Mouse (Mus musculus): ENCODE measurements around the gene Gtpbp2. TPM values are rescaled to one million over a fixed set of nuclear protein-coding genes. Genes with fewer than 3 reads are reported as not detected.

The Gtpbp2 gene
- polyA plus RNA-seq, 1 experiment from 2014 or later: 41.3 TPM

DNA sequence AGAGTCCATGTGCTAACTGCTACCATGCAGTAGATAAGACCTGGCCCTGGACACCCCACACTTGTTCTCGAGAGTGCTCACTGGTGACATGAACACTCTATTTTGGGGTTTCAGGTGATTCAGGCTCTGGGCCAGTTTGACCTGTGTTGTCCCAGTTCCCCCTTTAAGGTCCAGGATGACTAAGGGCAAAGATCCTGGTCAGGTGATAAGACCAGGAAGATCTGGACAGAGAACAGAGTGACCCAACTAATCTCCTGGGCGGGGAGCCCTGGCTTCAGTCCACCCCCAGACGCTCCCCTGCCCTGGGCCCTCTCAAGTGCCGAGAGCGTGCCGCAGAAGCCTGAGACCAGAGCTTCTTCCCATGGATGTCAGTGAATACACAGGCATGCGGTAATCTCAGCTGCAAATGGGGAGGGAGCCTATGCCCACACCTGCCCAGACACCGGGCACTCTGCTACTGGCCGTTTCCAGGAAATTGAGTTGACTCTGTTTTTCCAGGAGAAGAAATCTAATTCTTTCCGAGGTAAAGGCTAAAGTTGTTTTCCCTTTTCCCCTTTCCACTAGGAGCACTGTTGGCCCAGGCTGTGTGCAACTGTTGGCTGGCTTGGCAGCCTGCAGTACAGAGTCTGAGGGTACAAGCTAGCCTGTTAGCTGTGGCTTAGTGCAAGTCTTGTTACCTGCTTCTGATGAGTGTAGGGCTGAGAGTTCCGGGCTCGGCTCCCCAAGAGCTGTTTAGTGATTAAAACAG, 36.7 kb upstream of the Gtpbp2 start:
- H3K4me3 ChIP-seq (ENCODE audit: low read depth, low read length): no peak overlapping the region
- no peaks in the 10 kb centered on the region for H3K4me1 ChIP-seq (ENCODE audit: control insufficient read depth, insufficient read depth, low read length)
- 92% methylated on average over 12 of the region's 12 CpGs for WGBS
- no peak overlapping the region for H3K4me2 ChIP-seq (ENCODE audit: low read length)
- H3K27me3 ChIP-seq (ENCODE audit: control insufficient read depth, insufficient read depth, low read depth, low read length): no peaks in the 10 kb centered on the region
- peaks cover 37% of the 10 kb centered on the region for H3K36me3 ChIP-seq (ENCODE audit: control insufficient read depth, insufficient read depth, low read length)
- ATAC-seq: no peak
- no peaks in the 10 kb centered on the region for H3K9me3 ChIP-seq (replicated peaks; ENCODE audit: control insufficient read depth, low read length, poor library complexity, severe bottlenecking)
- H3K27ac ChIP-seq (ENCODE audit: low read length): no peak overlapping the region
- no peak overlapping the region for H3K9ac ChIP-seq (ENCODE audit: low read depth, low read length)

DNA sequence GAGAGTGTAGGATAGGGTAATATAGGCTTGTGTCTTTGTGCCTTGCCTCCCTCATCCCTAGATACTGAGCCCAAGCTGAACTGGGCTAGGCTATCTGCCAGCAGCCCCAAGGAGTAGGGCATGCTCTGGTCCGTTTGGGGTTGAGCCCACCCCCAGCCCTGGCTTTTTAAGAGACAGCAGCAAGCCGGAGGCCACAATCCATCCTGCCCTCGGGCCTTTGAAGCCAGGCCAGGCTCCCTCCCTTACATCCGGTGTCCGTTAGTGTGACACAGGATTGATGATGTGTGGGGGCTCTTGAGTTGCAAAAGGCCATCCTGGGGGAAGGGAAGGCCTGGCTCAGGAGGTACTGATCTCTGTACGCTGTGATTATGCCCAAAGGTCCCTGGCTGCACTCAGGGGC, 34.2 kb upstream of the Gtpbp2 start:
- Histone ChIP-seq H3K27me3 (ENCODE audit: control insufficient read depth, insufficient read depth, low read depth, low read length) (no peaks in the 10 kb centered on the region), H3K4me3 (ENCODE audit: low read depth, low read length) (no peak overlapping the region), H3K4me2 (ENCODE audit: low read length) (no peak overlapping the region), H3K27ac (ENCODE audit: low read length) (no peak overlapping the region), H3K4me1 (ENCODE audit: control insufficient read depth, insufficient read depth, low read length) (no peaks in the 10 kb centered on the region), H3K9me3 (replicated peaks; ENCODE audit: control insufficient read depth, low read length, poor library complexity, severe bottlenecking) (no peaks in the 10 kb centered on the region), H3K36me3 (ENCODE audit: control insufficient read depth, insufficient read depth, low read length) (peaks cover 44% of the 10 kb centered on the region), H3K9ac (ENCODE audit: low read depth, low read length) (no peak overlapping the region)
- 91% methylated on average over 6 of the region's 6 CpGs for WGBS
- no peak for ATAC-seq

DNA sequence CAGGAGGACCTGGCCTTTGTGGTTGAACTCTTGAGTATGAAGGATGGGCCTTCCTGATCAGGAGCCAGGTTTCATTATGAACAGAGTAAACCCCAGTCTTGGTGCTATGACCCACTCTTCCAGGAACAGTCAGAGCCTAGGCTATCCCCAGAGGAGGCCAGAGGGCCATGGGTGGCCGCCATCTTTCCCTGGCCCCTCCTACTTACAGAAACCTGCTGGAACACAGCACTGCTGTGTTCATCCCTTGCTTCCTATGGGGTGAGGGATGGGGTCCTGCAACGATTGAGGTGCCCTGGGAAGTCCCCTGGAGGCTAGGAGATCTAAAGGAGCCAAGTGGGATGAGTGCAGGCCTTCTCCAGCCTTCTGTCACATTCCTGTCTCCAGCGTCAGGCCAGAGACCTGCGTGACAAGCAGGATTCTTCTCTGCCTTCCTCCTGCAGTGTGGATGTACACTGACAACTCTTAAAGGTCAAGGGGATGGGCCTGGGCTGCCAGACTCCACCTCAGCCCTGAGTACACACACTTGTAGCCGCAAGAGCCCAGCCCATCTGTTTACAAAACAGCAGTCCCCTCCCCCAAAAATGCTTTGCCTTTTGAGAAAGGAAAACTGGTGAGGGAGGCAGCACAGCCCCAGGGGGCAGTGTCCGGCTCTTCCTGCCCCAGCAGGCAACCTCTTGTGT, 32.9 kb upstream of the Gtpbp2 start:
- Histone ChIP-seq H3K9me3 (replicated peaks; ENCODE audit: control insufficient read depth, low read length, poor library complexity, severe bottlenecking) (no peaks in the 10 kb centered on the region), H3K27me3 (ENCODE audit: control insufficient read depth, insufficient read depth, low read depth, low read length) (no peaks in the 10 kb centered on the region), H3K36me3 (ENCODE audit: control insufficient read depth, insufficient read depth, low read length) (peaks cover 38% of the 10 kb centered on the region), H3K4me1 (ENCODE audit: control insufficient read depth, insufficient read depth, low read length) (no peaks in the 10 kb centered on the region), H3K4me3 (ENCODE audit: low read depth, low read length) (no peak overlapping the region), H3K4me2 (ENCODE audit: low read length) (no peak overlapping the region), H3K27ac (ENCODE audit: low read length) (no peak overlapping the region), H3K9ac (ENCODE audit: low read depth, low read length) (no peak overlapping the region)
- 79% methylated on average over 6 of the region's 6 CpGs for WGBS
- ATAC-seq: no peak

DNA sequence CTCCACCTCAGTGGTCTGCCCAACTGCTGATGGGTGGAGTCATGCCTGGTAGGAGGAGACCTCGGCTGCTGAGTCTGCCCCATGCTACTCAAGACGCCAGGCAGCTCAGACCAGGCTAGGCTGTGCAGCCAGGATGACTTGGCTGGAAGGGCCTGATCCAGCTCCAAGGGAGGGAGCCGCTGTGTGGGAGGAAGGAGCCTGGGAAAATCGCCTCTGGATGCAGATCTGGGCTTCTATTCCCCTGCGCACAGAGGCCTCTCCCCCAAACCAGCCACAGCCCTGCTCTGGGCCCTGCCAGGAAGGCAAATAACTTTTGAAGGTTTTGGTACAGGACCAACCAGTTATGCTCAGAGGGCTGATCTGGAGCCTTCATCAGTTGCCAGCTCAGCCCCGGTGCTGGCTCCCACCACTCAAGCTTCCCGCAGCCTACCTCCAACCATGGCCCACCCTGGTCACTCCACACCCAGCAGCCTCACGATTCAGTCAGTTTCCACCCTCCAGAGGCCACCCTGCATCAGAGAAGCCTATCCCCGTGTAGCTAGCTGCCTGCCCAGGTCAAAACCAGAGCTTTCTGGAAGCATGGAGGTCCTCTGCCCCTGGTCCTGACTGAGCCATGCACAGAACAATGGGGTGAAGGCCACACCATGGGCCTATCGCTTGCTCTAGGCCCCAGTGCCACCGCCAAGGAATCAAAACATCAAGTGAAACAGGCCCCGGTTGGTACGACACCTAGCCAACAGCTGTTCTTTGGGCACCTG, 30.9 kb upstream of the Gtpbp2 start:
- H3K4me1 ChIP-seq (ENCODE audit: control insufficient read depth, insufficient read depth, low read length): no peaks in the 10 kb centered on the region
- no peak overlapping the region for H3K9ac ChIP-seq (ENCODE audit: low read depth, low read length)
- no peaks in the 10 kb centered on the region for H3K27me3 ChIP-seq (ENCODE audit: control insufficient read depth, insufficient read depth, low read depth, low read length)
- no peak overlapping the region for H3K27ac ChIP-seq (ENCODE audit: low read length)
- no peak overlapping the region for H3K4me3 ChIP-seq (ENCODE audit: low read depth, low read length)
- H3K36me3 ChIP-seq (ENCODE audit: control insufficient read depth, insufficient read depth, low read length): peaks cover 30% of the 10 kb centered on the region
- H3K9me3 ChIP-seq (replicated peaks; ENCODE audit: control insufficient read depth, low read length, poor library complexity, severe bottlenecking): no peaks in the 10 kb centered on the region
- ATAC-seq: no peak
- WGBS: 81% methylated on average over 13 of the region's 13 CpGs
- no peak overlapping the region for H3K4me2 ChIP-seq (ENCODE audit: low read length)

DNA sequence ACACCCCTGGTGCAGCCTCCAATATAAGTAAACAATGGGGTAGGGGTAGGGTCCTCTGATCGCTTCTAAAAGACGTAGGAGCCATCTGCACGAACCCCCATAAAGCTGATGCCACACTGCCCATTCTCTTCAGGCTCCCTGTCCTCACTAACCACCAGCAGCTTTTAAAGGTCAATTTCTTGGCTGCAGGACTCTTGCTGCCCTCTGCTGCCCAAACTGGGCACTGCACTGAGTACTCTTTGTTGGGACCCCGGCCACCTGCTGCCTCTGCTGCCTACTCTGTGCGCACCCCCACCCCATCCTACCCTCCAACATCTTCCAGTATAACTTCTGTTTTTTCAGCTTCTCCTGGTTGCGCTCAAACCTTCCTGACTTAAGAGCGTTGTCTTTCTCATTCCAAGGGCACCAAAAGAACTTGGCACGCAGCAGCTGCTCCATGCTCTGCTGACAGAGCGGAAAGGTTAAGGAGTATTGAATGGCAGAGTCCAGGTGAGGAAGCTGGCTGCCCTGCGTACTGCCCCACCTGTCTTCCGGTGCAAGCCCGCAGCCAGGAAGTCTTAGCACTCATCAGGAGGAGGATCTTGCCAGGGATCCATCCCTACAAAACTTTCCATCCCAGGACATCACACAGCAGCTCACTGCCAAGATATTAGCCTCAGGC, 28.6 kb upstream of the Gtpbp2 start:
- H3K9me3 ChIP-seq (replicated peaks; ENCODE audit: control insufficient read depth, low read length, poor library complexity, severe bottlenecking): no peaks in the 10 kb centered on the region
- no peak overlapping the region for H3K9ac ChIP-seq (ENCODE audit: low read depth, low read length)
- no peak overlapping the region for H3K27ac ChIP-seq (ENCODE audit: low read length)
- WGBS: 10% methylated on average over 12 of the region's 12 CpGs
- no peak overlapping the region for H3K4me2 ChIP-seq (ENCODE audit: low read length)
- no peak overlapping the region for H3K4me3 ChIP-seq (ENCODE audit: low read depth, low read length)
- peaks cover 17% of the 10 kb centered on the region; the same call in 1 of the 2 replicates for H3K36me3 ChIP-seq (ENCODE audit: control insufficient read depth, insufficient read depth, low read length)
- no peaks in the 10 kb centered on the region for H3K27me3 ChIP-seq (ENCODE audit: control insufficient read depth, insufficient read depth, low read depth, low read length)
- no peaks in the 10 kb centered on the region for H3K4me1 ChIP-seq (ENCODE audit: control insufficient read depth, insufficient read depth, low read length)
- peak; percentile 52 for ATAC-seq

DNA sequence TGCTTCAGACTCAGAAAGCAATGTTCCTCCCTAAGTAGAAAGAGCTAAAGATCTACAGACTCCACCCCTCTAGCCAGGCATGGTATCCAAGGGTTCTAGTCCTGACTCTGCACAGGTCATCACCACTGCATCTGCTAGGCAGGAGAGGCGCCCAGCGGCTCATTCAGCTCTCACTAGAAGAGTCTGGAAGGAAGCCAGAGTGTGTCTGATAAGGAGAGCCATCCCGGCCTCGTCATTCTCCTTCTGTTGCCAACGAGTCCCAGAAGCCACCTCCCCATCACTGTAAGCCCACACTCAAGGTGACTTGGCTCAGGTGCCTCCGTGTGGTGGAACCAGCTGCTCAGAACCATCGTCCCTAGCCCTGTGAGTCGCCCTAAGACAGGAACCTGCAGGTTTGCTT, 28.0 kb upstream of the Gtpbp2 start:
- peaks cover 17% of the 10 kb centered on the region; the same call in 1 of the 2 replicates for H3K36me3 ChIP-seq (ENCODE audit: control insufficient read depth, insufficient read depth, low read length)
- H3K9ac ChIP-seq (ENCODE audit: low read depth, low read length): no peak overlapping the region
- no peak overlapping the region for H3K27ac ChIP-seq (ENCODE audit: low read length)
- H3K9me3 ChIP-seq (replicated peaks; ENCODE audit: control insufficient read depth, low read length, poor library complexity, severe bottlenecking): no peaks in the 10 kb centered on the region
- H3K27me3 ChIP-seq (ENCODE audit: control insufficient read depth, insufficient read depth, low read depth, low read length): no peaks in the 10 kb centered on the region
- no peak overlapping the region for H3K4me3 ChIP-seq (ENCODE audit: low read depth, low read length)
- 75% methylated on average over 8 of the region's 8 CpGs for WGBS
- no peaks in the 10 kb centered on the region for H3K4me1 ChIP-seq (ENCODE audit: control insufficient read depth, insufficient read depth, low read length)
- ATAC-seq: no peak
- no peak overlapping the region for H3K4me2 ChIP-seq (ENCODE audit: low read length)

DNA sequence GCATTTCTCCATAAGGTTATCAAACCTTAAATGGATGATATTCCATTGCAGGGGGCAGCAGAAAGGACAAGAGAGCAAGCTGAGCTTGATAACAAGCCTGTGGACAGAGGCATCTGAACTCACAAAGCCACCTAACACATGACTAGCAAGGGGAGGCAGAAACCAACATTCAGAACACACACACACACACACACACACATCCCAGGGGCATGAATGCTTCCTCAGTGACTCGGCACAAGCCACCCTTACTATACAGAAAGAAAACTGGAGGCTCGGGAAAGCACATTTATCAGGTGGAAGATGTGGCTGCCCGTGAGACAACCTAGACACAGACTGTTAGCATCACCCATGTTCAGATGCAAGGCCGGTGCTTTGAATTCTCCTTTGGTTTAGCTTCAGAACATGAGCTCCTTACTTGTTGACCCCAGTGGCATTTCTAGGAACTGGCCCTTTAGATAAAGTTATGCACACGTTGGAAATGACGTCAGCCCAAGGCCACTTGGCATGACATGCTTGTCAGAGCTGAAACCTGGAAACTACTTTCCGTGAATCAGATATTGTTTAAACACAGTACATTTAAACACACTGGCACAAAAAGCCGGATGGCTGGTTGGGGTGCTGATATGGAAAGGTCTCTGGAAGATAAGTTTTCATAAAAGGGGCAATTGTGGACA, 22.1 kb upstream of the Gtpbp2 start:
- no peaks in the 10 kb centered on the region for H3K9me3 ChIP-seq (replicated peaks; ENCODE audit: control insufficient read depth, low read length, poor library complexity, severe bottlenecking)
- ATAC-seq: no peak
- H3K9ac ChIP-seq (ENCODE audit: low read depth, low read length): no peak overlapping the region
- H3K27me3 ChIP-seq (ENCODE audit: control insufficient read depth, insufficient read depth, low read depth, low read length): no peaks in the 10 kb centered on the region
- no peak overlapping the region for H3K4me3 ChIP-seq (ENCODE audit: low read depth, low read length)
- peaks cover 8% of the 10 kb centered on the region; the same call in 1 of the 2 replicates for H3K4me1 ChIP-seq (ENCODE audit: control insufficient read depth, insufficient read depth, low read length)
- WGBS: 87% methylated on average over 8 of the region's 8 CpGs
- H3K36me3 ChIP-seq (ENCODE audit: control insufficient read depth, insufficient read depth, low read length): peaks cover 3% of the 10 kb centered on the region; the same call in 1 of the 2 replicates
- no peak overlapping the region for H3K4me2 ChIP-seq (ENCODE audit: low read length)
- no peak overlapping the region for H3K27ac ChIP-seq (ENCODE audit: low read length)

DNA sequence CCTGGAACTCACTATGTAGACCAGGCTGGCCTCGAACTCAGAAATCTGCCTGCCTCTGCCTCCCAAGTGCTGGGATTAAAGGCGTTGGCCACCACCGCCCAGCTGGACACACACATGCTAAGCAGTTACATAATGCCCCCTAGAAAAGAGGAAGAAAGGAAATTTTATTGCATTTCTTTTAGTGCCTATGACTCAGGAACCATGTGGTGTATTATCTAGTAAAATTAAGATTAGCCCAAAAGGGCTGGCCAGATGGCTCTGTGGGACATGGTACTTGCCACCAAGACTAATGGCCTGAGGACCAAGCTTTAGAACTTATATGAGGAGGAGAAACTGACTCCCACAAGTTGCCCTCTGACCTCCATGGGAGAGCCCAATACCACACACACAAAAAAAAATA, 21.0 kb upstream of the Gtpbp2 start:
- peaks cover 11% of the 10 kb centered on the region; the same call in 1 of the 2 replicates for H3K4me1 ChIP-seq (ENCODE audit: control insufficient read depth, insufficient read depth, low read length)
- no peak overlapping the region for H3K4me2 ChIP-seq (ENCODE audit: low read length)
- no peaks in the 10 kb centered on the region for H3K27me3 ChIP-seq (ENCODE audit: control insufficient read depth, insufficient read depth, low read depth, low read length)
- no peak overlapping the region for H3K9ac ChIP-seq (ENCODE audit: low read depth, low read length)
- 94% methylated on average over 3 of the region's 3 CpGs for WGBS
- no peaks in the 10 kb centered on the region for H3K9me3 ChIP-seq (replicated peaks; ENCODE audit: control insufficient read depth, low read length, poor library complexity, severe bottlenecking)
- ATAC-seq: no peak
- H3K4me3 ChIP-seq (ENCODE audit: low read depth, low read length): no peak overlapping the region
- no peak overlapping the region for H3K27ac ChIP-seq (ENCODE audit: low read length)
- H3K36me3 ChIP-seq (ENCODE audit: control insufficient read depth, insufficient read depth, low read length): no peaks in the 10 kb centered on the region; the same call in 1 of the 2 replicates
